Mouse (Mus musculus): Measurements from ENCODE around the gene Enpp1. TPM values are rescaled to one million over a fixed set of nuclear protein-coding genes. Genes with fewer than 3 reads are reported as not detected.

The Enpp1 gene
- polyA plus RNA-seq, 1 experiment, result 4.8 TPM

GRCm38 (mm10) chr10:24590546-24590945 lies 121.4 kb downstream of the Enpp1 start:
- WGBS, result 75% methylated on average over 4 of the region's 4 CpGs
- Histone ChIP-seq H3K27ac (ENCODE audit: control insufficient read depth, insufficient read depth, low read depth, low read length, poor library complexity) (no peak overlapping the region), H3K4me1 (ENCODE audit: control insufficient read depth, insufficient read depth, low read length) (no peaks in the 10 kb centered on the region), H3K4me3 (replicated peaks; ENCODE audit: control insufficient read depth, low read depth, low read length) (no peak overlapping the region)
- TF ChIP-seq CTCF (IDR thresholded peaks at IDR 0.05; ENCODE audit: control insufficient read depth, insufficient read depth, low read length), result no peak
- no peak for TF ChIP-seq POLR2A (IDR thresholded peaks at IDR 0.05; ENCODE audit: borderline replicate concordance, control insufficient read depth, low read depth, low read length)

GRCm38 (mm10) chr10:24589238-24589637 lies 122.7 kb downstream of the Enpp1 start:
- no peak overlapping the region for H3K27ac ChIP-seq (ENCODE audit: control insufficient read depth, insufficient read depth, low read depth, low read length, poor library complexity)
- no peak overlapping the region for H3K4me3 ChIP-seq (replicated peaks; ENCODE audit: control insufficient read depth, low read depth, low read length)
- TF ChIP-seq POLR2A (IDR thresholded peaks at IDR 0.05; ENCODE audit: borderline replicate concordance, control insufficient read depth, low read depth, low read length) (no peak), CTCF (IDR thresholded peaks at IDR 0.05; ENCODE audit: control insufficient read depth, insufficient read depth, low read length) (no peak)
- 86% methylated on average over 9 of the region's 9 CpGs for WGBS
- H3K4me1 ChIP-seq (ENCODE audit: control insufficient read depth, insufficient read depth, low read length), result no peaks in the 10 kb centered on the region

- H3K4me3 ChIP-seq (replicated peaks; ENCODE audit: control insufficient read depth, low read depth, low read length), result no peak overlapping the region
- 69% methylated on average over 4 of the region's 4 CpGs for WGBS
- no peak overlapping the region for H3K27ac ChIP-seq (ENCODE audit: control insufficient read depth, insufficient read depth, low read depth, low read length, poor library complexity)
- no peak for TF ChIP-seq POLR2A (IDR thresholded peaks at IDR 0.05; ENCODE audit: borderline replicate concordance, control insufficient read depth, low read depth, low read length)
- TF ChIP-seq CTCF (IDR thresholded peaks at IDR 0.05; ENCODE audit: control insufficient read depth, insufficient read depth, low read length), result no peak
- H3K4me1 ChIP-seq (ENCODE audit: control insufficient read depth, insufficient read depth, low read length), result no peaks in the 10 kb centered on the region
Observed at GRCm38 (mm10) chr10:24588824-24589223, 123.1 kb downstream of the Enpp1 start.

Other genes starting within 250 kb of the Enpp1 start
- 13.0 and 21.3 TPM in 2 replicates for gene Ccn2, start 116.7 kb downstream of the Enpp1 start, polyA plus RNA-seq (2011; ENCODE audit: insufficient read depth, insufficient read length, low replicate concordance, missing spikeins)
- 2.9 and 4.3 TPM in 2 replicates for gene Enpp3, start 130.7 kb upstream of the Enpp1 start, polyA plus RNA-seq (2011; ENCODE audit: insufficient read depth, insufficient read length, low replicate concordance, missing spikeins)
- gene Med23, start 157.8 kb upstream of the Enpp1 start, polyA plus RNA-seq (2011; ENCODE audit: insufficient read depth, insufficient read length, low replicate concordance, missing spikeins), result 5.2 and 8.7 TPM in 2 replicates
- gene Arg1, start 215.3 kb upstream of the Enpp1 start, polyA plus RNA-seq (2011; ENCODE audit: insufficient read depth, insufficient read length, low replicate concordance, missing spikeins), result 4.2 and 5.8 TPM in 2 replicates